Mouse (Mus musculus) cortical plate, adult 2 months (tissue): ENCODE measurements around the gene Pam.

Experiments
- CTCF ChIP-seq: fragments of 200-500 bp; IDR thresholded peaks from 2 replicates; pipeline ENCODE4 v1.5.1; 2011; ENCODE audit warnings: mild to moderate bottlenecking, control low read depth, low read length; ENCODE audit not compliant: insufficient read depth; ENCODE audit errors: extremely low read depth
- POLR2A ChIP-seq: fragments of 200-500 bp; IDR thresholded peaks from 2 replicates; pipeline ENCODE4 v1.6.1; 2011; ENCODE audit warnings: mild to moderate bottlenecking, low read length, control low read depth; ENCODE audit not compliant: insufficient read depth; ENCODE audit errors: extremely low read depth

GRCm38 (mm10) chr1:97926789-97927188, 168.7 kb downstream of the Pam start:
- TF ChIP-seq POLR2A (no peak), CTCF (no peak)
